Mouse (Mus musculus) A20 (cell line): Measurements from ENCODE around the gene Sema3d.

Source experiments
- DNase-seq: peaks from one replicate; pipeline ENCODE4 v3.0.0-alpha.2; 2011; ENCODE audit warnings: low read depth, low spot score

Sema3d gene

DNA sequence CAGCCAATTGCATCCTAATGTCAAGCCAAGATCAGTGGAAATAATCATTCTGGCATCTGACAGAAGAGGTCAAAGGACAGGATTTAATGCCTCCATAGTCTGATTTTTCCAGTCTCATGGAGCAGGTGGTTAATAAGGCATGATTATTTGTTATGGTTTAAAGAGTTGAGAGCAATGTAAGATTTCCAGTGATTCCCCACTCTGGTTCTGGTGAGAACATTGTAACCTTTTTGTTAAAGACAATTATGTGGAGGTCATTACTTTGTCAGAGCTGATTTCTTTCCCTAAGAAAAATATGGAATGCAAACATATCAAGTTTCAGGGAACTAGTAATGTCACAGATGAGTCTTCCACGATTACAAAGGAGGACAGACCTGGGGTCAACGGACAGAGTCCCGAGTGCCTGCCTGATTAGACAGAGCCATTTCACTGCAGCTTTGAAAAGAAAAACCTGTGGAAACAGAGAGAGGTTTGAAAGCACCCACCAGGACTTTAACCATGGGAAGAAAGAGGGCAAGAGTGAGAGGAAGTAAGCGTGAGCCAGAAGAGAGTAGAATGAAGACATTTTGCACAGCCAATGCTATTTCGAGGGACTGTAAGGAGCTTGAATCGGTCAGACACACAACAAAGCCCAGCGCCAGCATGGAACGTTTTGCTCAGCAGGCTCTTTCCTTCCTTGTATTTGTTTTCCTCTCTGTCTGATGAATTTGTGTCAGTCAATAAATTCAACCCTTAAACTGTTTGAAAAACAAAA lies 251.2 kb downstream of the Sema3d start:
- no peak for DNase-seq

- DNase-seq = no peak
Measured at GRCm38 (mm10) chr5:12637763-12638468, 254.7 kb downstream of the Sema3d start.
